Mouse (Mus musculus) myocyte (in vitro differentiated cells): ENCODE measurements around the gene 1700049E17Rik2. TPM values are rescaled to one million over a fixed set of nuclear protein-coding genes. Genes with fewer than 3 reads are reported as not detected.
"Not testable (repeated sequence)": the region's sequence is repeated elsewhere in the genome, so short reads cannot be mapped to it uniquely, and the experiment has no call there.

Source experiments
- H3K27me3 ChIP-seq: one replicate; pipeline ENCODE4 v1.6.1; 2011; ENCODE audit not compliant: control insufficient read depth, insufficient read depth, insufficient read length
- H3K36me3 ChIP-seq: one replicate; pipeline ENCODE4 v1.6.1; 2011; ENCODE audit not compliant: control insufficient read depth, insufficient read depth
- H3K4me2 ChIP-seq: one replicate; pipeline ENCODE4 v1.6.1; 2011; ENCODE audit warnings: low read depth, control low read depth
- H3K4me3 ChIP-seq: one replicate; pipeline ENCODE4 v1.5.1; 2011; ENCODE audit warnings: mild to moderate bottlenecking, control low read depth, moderate library complexity
- H3K79me2 ChIP-seq: one replicate; pipeline ENCODE4 v1.6.1; 2011; ENCODE audit not compliant: control insufficient read depth, insufficient read depth
- H3ac ChIP-seq: one replicate; pipeline ENCODE4 v1.6.1; 2011; ENCODE audit not compliant: control insufficient read depth, insufficient read length
- polyA plus RNA-seq: library from polyadenylated mRNA; unstranded; fragments of >200 nt; fragmentation: generic; extraction: Trizol; gene quantifications from one replicate; pipeline ENCODE4 v1.2.1, GENCODE M21; 2012; ENCODE audit warnings: missing spikeins

Gene 1700049E17Rik2
- not detected for polyA plus RNA-seq

GRCm38 (mm10) chr14:41572911-41573310 is at the start of gene 1700049E17Rik2:
1700049E17Rik2 (plus strand) TSS chr14:41573211.
- H3K27me3 ChIP-seq, H3K79me2 ChIP-seq, H3K36me3 ChIP-seq, H3K4me3 ChIP-seq, H3K4me2 ChIP-seq, H3ac ChIP-seq: not testable (repeated sequence)

GRCm38 (mm10) chr14:41524695-41525094 is 48.3 kb upstream of the 1700049E17Rik2 start:
- not testable (repeated sequence) for H3K4me2 ChIP-seq, H3K4me3 ChIP-seq, H3ac ChIP-seq, H3K27me3 ChIP-seq, H3K36me3 ChIP-seq, H3K79me2 ChIP-seq

GRCm38 (mm10) chr14:41555483-41555882 is 17.5 kb upstream of the 1700049E17Rik2 start, which contains the start of gene Gm7970:
Gm7970 (minus strand) TSS chr14:41555583.
- not testable (repeated sequence) for H3K4me2 ChIP-seq, H3K27me3 ChIP-seq, H3ac ChIP-seq, H3K36me3 ChIP-seq, H3K79me2 ChIP-seq, H3K4me3 ChIP-seq

GRCm38 (mm10) chr14:41586346-41586745 is 13.3 kb downstream of the 1700049E17Rik2 start:
- not testable (repeated sequence) for H3K36me3 ChIP-seq, H3K4me2 ChIP-seq, H3K27me3 ChIP-seq, H3K4me3 ChIP-seq, H3ac ChIP-seq, H3K79me2 ChIP-seq

GRCm38 (mm10) chr14:41600935-41601334 is 27.9 kb downstream of the 1700049E17Rik2 start:
- not testable (repeated sequence) for H3K4me2 ChIP-seq, H3K4me3 ChIP-seq

GRCm38 (mm10) chr14:41610690-41611089 is 37.7 kb downstream of the 1700049E17Rik2 start:
- not testable (repeated sequence) for H3ac ChIP-seq, H3K4me2 ChIP-seq, H3K79me2 ChIP-seq, H3K27me3 ChIP-seq, H3K36me3 ChIP-seq, H3K4me3 ChIP-seq

More at GRCm38 (mm10) chr14:41600935-41601334, 27.9 kb downstream of the 1700049E17Rik2 start:
- not testable (repeated sequence) for H3K36me3 ChIP-seq, H3K79me2 ChIP-seq, H3K27me3 ChIP-seq, H3ac ChIP-seq

- H3ac ChIP-seq, H3K79me2 ChIP-seq, H3K27me3 ChIP-seq, H3K4me2 ChIP-seq, H3K36me3 ChIP-seq, H3K4me3 ChIP-seq: not testable (repeated sequence)
Observed at GRCm38 (mm10) chr14:41622535-41622934, 49.5 kb downstream of the 1700049E17Rik2 start.

- not testable (repeated sequence) for H3K79me2 ChIP-seq, H3K4me3 ChIP-seq, H3K27me3 ChIP-seq, H3K36me3 ChIP-seq, H3ac ChIP-seq, H3K4me2 ChIP-seq
Observed at GRCm38 (mm10) chr14:41624512-41624911, 51.5 kb downstream of the 1700049E17Rik2 start, which contains the start of gene Gm3072. Gm3072 (minus strand) TSS chr14:41624612.

- not testable (repeated sequence) for H3K4me3 ChIP-seq, H3K36me3 ChIP-seq, H3ac ChIP-seq, H3K79me2 ChIP-seq, H3K27me3 ChIP-seq, H3K4me2 ChIP-seq
Observed at GRCm38 (mm10) chr14:41630144-41630543, 57.1 kb downstream of the 1700049E17Rik2 start.

Other genes starting within 250 kb of the 1700049E17Rik2 start
- not detected for gene Gm5798, start 224.6 kb upstream of the 1700049E17Rik2 start, polyA plus RNA-seq
- not detected for gene Gm7945, start 186.8 kb upstream of the 1700049E17Rik2 start, polyA plus RNA-seq
- gene Gm6482, start 164.9 kb upstream of the 1700049E17Rik2 start, polyA plus RNA-seq: not detected
- gene Gm7954, start 119.7 kb upstream of the 1700049E17Rik2 start, polyA plus RNA-seq: not detected
- gene Gm3486, start 83.7 kb upstream of the 1700049E17Rik2 start, polyA plus RNA-seq: not detected
- not detected for gene Gm7970, start 17.6 kb upstream of the 1700049E17Rik2 start, polyA plus RNA-seq
- gene Gm3072, start 51.4 kb downstream of the 1700049E17Rik2 start, polyA plus RNA-seq: not detected
- gene Gm3676, start 73.3 kb downstream of the 1700049E17Rik2 start, polyA plus RNA-seq: not detected
- not detected for gene Gm8068, start 128.7 kb downstream of the 1700049E17Rik2 start, polyA plus RNA-seq
- not detected for gene Gm7929, start 177.4 kb downstream of the 1700049E17Rik2 start, polyA plus RNA-seq
- not detected for gene Gm47189, start 199.2 kb downstream of the 1700049E17Rik2 start, polyA plus RNA-seq